Mouse (Mus musculus) layer of hippocampus, adult 11-12 months (tissue): ENCODE data around the gene Rtn1.

Experiments used
- DNase-seq: peaks from one replicate; pipeline ENCODE4 v3.0.0; 2022; ENCODE audit warnings: low spot score

The Rtn1 gene

DNA sequence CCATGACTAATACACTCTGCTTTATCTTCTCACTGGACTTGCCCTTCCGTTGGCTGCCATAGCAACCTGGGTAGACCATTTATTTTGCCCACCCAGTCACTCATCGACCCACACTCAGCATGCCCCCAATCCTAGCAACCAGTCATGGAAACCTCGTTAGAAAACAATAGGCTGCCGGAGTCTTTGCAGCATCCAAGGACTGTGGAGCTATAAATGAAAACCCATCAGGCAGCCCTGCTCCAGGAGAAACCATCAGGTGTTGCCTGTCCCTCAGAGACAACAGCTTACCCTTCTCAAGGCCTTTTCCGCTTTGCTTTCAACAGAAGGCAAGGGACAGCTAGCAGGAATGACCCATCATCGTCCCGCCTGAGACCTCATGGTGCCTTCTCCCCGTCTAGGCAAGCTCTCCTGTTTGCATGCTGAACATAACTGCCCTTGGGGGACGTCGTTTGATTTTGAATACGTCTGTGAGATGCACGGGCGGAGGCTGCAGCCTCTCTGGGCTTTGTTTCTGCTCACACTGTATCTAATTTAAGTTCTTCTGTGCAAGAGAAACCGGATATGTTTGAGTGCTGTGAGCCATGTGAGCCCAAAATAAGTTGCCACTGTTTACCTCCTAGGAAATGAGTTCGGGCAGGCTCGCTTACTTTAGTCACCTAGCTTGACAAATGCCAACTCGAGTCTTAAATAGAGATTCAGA lies 34.8 kb downstream of the Rtn1 start:
- no peak for DNase-seq

DNA sequence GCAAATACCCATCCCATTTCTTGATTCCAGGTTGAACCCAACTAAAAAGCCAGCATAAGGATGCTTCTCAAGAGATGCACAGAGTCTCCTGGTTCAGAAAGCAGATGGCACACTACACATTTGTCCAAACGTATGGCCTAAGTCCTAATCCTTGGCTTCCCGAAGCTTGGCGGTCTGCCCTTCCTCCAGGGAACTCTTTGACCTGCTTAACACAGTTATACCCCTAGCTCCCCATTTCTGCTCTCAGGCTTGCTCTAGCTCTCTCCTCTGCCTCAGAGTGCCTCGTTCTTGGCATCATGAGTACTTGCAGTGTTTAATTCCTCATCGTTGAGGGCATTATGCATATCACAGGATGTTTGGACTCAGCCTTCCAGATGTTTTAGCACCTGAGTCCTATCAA lies 38.8 kb downstream of the Rtn1 start:
- no peak for DNase-seq

DNA sequence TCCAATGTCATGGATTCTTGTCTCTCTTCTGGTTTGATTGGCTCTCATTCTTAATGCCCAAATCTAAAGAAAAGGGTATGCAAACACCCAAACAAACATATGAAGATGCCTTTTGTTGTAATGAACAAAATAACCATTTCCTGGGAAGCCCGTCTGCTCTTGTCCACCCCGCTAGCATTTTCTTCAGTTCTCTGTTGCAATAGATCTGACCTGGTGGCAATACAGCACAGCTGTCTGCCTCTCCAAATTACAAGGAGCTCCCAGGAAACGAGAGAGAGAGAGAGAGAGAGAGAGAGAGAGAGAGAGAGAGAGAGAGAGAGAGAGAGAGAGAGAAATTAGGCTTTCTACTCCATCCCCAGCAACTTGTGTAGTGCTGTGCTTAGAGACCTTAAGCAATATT lies 42.1 kb downstream of the Rtn1 start:
- no peak for DNase-seq

DNA sequence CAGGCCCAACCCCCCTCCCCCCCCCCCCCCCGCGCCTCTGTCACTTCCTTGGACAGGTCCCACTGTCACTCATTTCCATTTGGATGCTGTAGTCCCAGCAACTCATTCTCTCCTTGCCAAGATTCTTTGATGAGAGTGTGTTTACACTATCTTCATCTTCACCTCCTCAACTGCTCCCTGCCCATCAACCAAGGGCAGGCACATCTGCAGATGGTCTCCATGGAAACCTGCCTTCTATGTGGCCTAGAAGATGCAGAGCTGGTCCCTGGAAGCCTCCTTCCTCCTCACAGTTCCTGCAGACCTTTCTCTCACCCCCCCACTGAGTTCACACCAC lies 42.8 kb downstream of the Rtn1 start:
- DNase-seq: no peak

DNA sequence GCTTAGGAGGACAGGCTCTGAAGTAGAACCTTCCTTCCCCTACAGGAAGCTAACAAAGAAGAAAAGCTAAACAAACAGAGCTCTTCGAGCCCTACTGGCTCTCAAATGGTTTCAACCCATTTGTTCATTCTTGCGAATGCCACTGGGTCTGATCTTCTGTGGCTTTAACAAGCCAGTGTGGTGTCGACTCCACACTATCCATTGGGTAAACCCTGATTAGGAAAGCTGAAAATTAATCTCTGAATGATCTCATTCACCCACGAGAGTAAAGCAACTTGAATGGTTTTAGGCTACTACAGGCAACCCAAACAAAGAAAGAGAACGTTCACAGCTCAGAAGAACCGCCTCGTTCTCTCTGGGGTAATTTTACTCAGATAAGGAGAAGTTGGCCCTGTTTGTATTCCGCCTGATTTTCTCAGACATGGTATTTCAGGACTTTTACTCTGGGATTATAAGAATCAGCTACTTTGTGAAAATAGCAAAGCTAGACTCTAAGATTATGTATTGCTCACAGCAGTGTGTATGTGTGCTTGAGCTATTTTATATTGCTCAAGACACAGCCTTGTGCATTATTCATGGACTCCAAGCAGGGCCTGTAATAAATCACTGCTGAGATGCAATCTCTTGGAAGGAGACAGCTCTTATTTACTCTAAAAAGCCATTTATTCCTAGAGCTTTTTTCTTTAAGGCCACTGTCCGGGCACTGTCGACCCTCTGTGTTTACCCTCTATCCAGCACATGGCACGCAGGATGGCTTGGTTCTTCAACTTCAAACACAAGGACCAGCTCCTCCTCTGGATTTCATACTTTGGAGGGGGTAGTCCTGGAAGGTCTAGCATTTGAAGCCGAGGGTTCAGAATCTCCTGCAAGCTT lies 43.4 kb downstream of the Rtn1 start:
- no peak for DNase-seq

DNA sequence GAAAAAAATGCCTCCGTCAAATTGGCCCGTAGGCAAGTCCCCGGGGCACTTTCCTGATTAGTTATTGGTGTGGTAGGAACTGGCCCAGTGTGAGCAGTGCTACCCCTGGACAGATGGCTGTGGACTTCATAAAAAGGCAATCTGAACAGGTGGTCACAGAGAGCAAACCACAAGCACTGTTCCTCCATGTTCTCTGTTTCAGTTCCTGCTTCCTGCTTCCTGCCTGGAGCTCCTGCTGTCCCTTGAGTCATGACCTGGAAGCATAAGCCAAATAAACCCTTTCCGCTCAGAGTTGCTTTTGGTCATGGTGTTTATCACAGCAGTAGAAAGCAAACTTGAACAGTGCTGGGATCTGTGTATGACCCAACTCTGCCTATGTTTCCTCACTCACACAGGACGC lies 44.3 kb downstream of the Rtn1 start:
- no peak for DNase-seq

DNA sequence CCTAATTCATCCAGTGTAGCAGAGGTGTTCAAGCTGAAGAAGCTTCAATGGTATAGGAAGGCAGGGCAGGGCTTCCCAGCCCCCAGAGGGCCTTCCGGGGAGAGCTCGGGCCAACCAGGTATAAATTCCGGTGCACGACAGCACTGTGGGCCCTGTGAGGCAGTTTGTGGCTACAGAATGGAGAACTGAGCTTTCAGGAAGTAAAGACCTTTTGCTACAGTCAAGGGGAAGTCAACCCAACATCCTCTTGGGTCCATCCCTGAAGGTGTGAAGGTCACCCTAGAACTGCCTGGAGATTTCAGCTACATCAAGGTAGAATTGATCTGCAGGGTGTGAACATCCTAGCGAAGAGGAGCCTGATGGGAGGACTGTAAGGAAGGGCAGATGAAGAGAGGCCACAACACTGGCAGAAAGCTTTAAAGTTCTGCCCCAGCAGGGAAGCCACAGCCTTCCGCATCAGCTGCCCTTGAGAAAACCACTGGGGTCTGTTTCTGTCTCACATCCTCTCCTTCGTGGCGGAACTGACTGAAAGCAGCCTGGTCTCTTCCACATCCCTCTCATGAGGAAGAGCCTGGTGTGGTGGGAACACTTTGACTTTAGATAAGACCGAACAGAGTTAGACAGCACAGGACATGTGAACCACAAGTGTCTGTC lies 47.0 kb downstream of the Rtn1 start:
- DNase-seq: no peak

DNA sequence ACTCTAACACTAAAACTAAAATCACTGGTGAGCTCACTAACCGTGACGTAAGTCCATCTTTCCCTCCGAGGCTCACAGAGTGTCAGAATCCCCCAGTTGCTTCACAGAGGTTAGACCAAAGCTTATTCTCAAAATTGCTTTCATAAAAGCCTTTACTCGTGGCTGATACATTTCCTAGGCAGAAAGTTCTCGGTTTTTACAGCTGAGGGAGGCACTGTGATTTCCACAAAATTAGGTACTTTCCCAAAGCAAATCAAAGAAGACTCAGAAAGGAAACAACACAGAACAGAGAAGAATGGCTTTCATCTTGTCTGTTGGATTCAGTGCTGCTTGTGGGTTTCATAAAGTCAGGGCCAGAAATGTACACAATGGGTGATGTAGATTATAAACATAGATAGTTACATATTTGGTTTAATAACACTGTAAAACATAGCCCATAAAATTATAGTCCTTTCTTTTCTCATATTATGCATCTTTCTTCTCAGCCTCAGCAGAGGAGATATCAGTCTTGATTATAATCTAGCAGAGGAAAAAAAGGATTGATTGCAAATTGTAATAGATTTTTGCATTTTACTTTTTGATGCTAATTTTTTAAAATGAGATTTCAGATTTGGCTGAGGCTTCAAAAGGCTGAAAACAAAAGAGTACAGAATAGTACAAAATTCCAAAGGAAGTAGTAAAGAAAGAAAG lies 47.8 kb downstream of the Rtn1 start:
- no peak for DNase-seq

DNA sequence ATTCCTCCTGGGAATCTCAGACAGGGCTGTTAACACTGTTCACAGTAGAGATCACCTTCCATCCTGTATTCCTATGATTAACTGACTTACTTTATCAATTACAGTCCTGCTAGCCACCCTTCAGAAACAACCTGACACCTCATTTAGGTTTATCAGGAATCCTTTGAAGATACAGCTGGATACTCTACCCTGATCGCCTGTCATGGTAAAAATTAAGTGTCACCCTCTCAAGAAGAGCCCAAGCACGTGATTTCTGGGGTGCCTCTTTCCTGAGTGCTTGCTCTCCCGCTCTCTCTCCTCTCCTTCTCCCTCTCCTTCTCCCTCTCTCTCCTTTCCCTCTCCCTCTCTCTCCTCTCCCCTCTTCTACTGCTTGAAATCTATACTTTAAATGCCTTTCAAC lies 49.0 kb downstream of the Rtn1 start:
- DNase-seq: no peak

DNA sequence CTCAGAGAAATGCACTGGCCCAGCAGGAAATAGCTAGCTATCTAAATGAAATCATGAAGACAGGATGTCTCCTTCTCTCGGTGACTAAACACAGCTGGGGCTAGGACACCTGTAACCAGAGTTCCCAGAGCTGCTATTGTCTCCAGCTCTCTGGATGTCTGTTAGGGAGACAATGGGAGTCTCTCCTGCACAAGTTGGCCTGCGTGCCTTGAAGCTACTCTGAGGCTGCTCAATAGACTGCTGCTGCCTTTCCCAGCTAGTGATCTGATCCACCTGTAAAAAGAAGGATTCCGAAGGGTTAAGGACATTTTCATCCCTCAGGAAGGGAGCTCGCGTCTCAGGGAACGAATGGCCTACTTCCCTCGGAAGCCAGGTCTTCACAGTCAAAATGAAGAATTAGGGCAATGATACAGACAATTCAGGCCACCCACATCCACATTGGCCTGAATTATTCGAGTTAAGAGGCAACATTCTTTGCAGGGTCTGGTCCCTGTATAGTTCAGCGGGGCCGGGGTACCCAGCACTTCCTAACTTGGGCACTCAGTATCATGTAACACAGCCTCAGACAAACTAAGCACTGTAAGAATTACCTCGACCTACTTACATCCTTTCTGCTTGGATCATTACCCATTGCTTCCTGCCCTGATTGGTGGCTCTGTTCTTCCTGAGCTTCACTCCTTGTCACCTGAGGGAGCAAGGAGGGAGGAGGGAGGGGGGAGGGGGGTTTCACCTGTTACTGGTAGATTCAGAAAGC lies 51.0 kb downstream of the Rtn1 start:
- no peak for DNase-seq

DNA sequence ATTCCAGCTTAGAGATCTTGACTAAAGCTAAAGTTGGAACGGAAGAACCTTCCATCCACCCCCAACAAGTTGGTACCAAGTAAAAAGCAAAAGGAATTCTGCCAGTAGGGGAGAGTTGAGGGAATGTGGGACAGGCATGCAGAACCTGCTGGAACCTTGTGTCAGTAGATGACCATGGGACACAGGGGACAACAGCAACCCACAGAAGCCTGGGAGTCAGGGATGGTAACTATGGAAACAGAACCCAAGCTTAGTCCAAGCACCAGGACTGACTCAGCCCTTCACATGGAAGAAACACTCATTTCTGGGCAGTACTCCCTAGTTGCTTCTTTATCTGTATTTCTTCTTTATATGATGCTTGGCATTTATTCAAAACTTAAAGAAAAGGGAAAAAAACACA lies 54.6 kb downstream of the Rtn1 start:
- DNase-seq: no peak

DNA sequence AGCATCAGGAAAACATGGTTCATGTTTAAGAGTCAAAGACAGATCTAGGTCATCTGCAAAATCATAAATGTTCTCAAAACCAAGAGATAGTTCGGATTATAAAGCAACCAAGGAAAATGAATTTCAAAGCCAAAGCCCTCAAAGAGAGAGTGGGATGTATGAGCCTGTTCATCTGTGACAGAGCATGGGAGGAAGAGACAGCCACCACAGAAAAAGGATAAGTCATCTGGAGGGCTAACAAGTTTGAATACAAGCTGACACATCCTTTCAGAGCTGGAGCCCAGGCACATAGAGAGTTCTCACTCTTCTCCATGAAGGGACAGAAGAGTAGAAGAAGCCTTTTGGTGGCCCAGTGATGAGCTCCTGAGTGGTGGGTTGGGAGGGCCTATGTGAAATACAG lies 55.3 kb downstream of the Rtn1 start:
- no peak for DNase-seq

DNA sequence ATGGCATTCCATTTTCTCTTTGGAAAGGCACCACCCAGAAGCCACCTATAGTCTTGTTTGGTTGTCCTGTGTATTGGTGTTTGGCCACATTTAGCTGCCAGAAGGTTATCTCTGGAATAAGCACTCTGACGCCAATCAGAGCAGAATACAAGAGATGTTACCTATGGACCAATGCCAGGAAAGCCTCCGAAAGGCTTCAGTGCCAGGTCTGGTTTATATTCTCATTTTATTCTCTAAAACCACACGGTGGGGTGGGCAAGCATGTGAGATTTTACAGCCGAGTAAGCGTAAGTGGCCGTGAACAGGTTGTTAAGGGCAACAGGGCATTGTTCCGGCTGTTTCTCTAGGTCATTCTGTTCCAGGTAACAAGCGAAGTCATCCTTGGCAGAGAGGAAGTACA lies 60.3 kb downstream of the Rtn1 start:
- DNase-seq: no peak

DNA sequence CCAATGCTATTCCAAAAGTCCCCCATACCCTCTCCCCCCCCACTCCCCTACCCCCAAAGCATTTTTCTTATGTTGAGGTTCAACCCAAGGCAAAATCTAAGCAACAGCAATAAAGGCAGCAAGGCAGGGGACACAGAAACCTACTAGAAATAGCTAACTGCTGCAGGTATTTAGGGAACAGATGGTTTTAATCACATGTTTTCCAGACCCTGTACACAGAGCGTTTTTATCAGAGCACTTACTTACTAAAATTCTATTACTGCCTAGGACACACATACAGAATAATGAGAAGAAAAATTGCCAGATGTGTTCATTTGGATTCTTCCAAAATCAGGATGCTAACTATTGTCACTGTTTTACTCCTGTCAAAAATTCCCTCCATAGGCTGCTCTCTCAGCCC lies 61.7 kb downstream of the Rtn1 start:
- no peak for DNase-seq

DNA sequence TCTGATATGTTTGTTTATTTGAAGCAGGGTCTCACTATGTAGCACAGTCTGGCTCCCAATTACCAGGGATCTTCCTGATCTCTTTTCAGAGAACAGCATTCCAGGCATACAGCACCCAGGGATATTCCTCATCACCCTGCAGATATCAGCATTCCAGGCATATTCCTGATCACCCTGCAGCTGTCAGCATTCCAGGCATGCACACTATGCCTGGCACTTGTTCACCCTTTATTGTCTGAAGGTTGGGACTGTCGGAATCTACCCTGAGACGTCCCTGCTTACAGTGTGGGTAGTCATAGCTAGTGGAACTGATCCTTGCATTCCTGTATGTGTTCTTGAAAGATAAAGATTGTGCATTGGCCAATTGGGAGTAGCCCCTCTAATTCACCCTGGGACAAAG lies 65.2 kb downstream of the Rtn1 start:
- no peak for DNase-seq

DNA sequence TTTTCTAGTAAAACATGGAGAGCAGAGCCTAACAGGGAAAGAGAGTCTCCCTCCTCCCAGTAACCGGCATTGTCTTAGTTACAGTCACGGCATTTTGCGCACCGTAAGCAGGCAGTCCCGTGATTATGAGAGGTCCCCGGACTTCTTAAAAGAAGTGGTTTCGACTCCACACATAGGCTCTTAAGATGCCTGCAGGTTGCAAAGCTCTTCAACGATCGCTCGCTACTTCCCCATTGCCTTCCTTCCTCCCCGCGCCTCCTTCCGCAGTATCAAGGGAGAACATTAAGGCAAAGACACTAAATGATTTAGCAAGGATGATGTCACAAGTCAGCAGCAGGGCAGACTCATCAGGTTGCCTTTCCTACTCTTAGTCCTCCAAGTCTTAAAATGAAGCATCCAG lies 72.8 kb downstream of the Rtn1 start:
- DNase-seq: no peak

DNA sequence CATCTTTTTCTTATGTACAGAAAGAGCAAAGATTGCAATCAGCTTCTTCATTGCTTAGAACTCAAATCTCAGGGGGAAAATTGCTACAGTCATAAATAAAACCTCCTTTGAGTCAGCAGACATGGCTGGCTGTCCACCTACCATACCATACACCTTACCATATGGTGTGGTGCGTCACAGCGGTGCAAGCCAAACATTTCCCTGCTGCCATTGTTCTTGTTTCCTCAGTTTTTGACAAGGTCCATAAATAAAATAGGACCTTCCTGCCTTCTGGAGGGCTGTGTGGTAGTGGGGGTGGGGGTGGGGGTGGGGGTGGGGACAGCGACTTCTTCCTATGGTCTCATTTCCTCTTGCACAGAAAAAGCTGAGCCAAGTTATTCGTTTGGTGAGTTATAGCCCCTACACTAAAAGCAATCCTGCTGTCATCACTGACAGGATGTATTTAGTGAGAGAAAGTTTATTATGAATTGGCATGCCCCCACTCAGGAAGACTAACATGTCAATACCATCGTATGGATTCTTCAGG lies 76.3 kb downstream of the Rtn1 start:
- DNase-seq: no peak

DNA sequence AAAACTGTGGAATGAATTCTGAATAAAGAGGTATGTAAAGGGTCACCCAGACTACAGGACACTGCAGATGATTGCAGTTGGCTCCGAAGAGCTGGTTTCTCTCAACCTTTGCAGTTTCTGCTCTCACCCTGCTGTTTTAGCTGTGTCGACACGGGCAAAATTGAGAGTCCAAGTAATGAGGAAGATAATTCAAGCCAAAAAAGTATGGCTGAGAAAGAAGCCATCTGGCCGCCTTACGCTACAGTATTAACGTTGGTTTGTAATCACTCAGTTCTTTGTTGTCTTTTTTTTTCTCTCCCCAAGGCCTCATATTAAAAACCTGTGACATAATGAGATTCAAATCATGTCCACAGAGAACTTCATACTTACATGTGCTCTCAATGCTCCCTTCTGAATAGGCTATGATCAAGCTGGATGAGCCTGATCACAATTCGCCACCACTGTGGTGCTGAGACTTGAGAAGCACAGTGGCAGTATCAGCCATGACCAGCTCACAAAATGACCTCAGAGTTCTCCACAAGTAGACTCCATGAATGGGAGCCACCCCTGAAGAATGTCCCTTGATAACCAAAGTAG lies 76.9 kb downstream of the Rtn1 start:
- no peak for DNase-seq

DNA sequence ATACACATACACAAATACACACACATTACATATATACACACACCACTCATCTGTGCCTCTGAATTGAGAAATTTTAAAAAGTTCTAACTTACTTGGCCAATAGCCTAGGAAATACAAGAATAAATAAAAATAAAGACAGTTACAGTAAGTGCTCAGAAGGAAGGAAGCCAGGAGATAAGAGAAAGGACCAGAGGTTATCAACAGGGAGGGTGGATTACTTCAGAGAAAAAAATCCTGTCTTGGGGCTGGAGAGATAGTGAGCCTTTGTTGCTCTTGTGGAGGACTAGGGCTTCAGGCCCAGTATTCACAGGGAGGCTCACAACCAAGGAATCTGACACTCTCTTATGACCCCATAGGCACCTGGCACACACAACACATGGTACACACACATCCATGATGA lies 82.8 kb downstream of the Rtn1 start:
- DNase-seq: no peak

DNA sequence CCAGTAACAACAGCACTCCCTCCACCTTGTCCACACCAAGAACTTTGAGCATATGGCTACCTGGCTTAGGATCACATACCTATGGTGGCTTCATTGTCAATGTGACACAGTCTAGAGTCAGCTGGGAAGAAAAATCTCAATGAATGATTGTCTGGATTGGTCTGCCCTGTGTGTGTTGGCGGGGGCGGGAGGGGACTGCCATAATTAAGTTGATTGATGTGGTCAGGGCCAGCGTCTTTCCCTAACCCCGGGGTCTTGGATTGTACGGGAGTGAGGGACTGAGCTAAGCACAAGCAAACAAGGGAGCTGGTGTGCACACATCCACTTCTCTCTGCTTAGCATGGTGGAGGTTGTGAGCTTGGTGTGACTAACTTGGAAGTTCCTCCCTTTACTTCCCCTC lies 83.8 kb downstream of the Rtn1 start:
- DNase-seq: no peak

DNA sequence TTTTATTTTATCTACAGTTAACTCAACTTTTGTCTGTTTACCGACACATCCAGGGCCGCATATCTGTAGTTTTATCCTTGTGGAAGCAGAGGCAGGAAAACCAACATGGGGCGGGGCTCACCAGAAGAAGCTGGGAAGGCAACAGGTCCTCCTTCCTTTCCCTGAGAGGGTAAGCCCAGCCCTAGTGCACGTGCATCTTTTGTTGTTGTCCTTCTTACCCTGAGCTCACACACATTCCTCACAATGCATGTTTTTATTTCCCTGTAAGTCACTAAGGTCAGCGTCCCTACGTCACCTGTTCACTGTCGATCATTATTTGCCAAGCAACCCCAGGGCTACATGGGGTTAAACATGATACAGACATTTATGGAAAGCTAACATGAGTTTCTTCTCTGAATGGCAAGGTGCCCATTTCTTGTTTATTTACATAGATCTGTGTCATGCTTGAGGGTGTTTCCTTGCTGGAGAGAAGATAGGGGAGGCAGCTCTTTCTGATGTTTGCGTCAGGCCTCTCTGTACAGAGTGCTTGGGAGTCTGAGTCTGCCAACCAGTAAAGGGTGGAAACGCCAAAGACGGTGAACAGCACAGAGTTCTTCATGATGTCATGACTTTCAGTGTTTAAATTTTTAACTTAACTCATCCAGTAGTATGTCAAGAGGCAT lies 84.5 kb downstream of the Rtn1 start:
- no peak for DNase-seq
